Mouse (Mus musculus) liver, adult 2 months (tissue): ENCODE data around the gene Gm13289.

Source experiments
- CTCF ChIP-seq: fragments of 200-500 bp; IDR thresholded peaks from 2 replicates; pipeline ENCODE4 v1.5.1; 2011; ENCODE audit warnings: low read depth, low read length, control low read depth
- POLR2A ChIP-seq: fragments of 200-500 bp; IDR thresholded peaks from 2 replicates; pipeline ENCODE4 v1.6.1; 2011; ENCODE audit warnings: low read length, control low read depth; ENCODE audit not compliant: insufficient read depth; ENCODE audit errors: extremely low read depth

- peak; percentile 40 for TF ChIP-seq CTCF
- TF ChIP-seq POLR2A = peak; percentile 50; the same call in 1 of the 2 replicates
Measured at GRCm38 (mm10) chr4:88760431-88760830, 16.3 kb upstream of the Gm13289 start.
